Mouse (Mus musculus) G1E (cell line): Measurements from ENCODE around the gene Gtf2a2.

Source experiments
- CTCF ChIP-seq: IDR thresholded peaks from 2 replicates; pipeline ENCODE4 v1.5.1; 2012; ENCODE audit warnings: low read depth, low read length, inconsistent platforms, mixed read lengths
- GATA1 ChIP-seq: IDR thresholded peaks from 2 replicates; pipeline ENCODE4 v1.6.1; 2012; ENCODE audit warnings: borderline replicate concordance, low read length, inconsistent platforms, mixed read lengths

GRCm38 (mm10) chr9:70003516-70003915 lies 8.8 kb upstream of the Gtf2a2 start:
- TF ChIP-seq CTCF (no peak), GATA1 (no peak)
